Mouse (Mus musculus): ENCODE results near the gene Timm13.

The Timm13 gene

GRCm38 (mm10) chr10:80904004-80904693, 3.4 kb upstream of the Timm13 start:
- no peak for DNase-seq

GRCm38 (mm10) chr10:80903282-80903681, 2.5 kb upstream of the Timm13 start:
- DNase-seq: no peak

GRCm38 (mm10) chr10:80902273-80902940, 1.6 kb upstream of the Timm13 start:
- DNase-seq: no peak

GRCm38 (mm10) chr10:80901409-80902272, 872 bp upstream of the Timm13 start:
- no peak for DNase-seq

GRCm38 (mm10) chr10:80899591-80900317, 1.0 kb downstream of the Timm13 start:
- DNase-seq: no peak

- DNase-seq: no peak
These were observed 1.7 kb downstream of the Timm13 start for GRCm38 (mm10) chr10:80899074-80899473.

- DNase-seq: peak; percentile 33
These were observed 2.8 kb downstream of the Timm13 start for GRCm38 (mm10) chr10:80897861-80898510.

- DNase-seq: no peak
These were observed 3.9 kb downstream of the Timm13 start for GRCm38 (mm10) chr10:80896581-80897485.

GRCm38 (mm10) chr10:80895697-80896096, 5.1 kb downstream of the Timm13 start:
- DNase-seq: no peak

- DNase-seq: no peak
These were observed 5.7 kb downstream of the Timm13 start for GRCm38 (mm10) chr10:80895100-80895499.

GRCm38 (mm10) chr10:80887181-80887580, 13.6 kb downstream of the Timm13 start:
- no peak for DNase-seq

- peak; percentile 53 for DNase-seq
These were observed 19.5 kb downstream of the Timm13 start for GRCm38 (mm10) chr10:80881301-80881700.

- no peak for DNase-seq
These were observed 19.9 kb downstream of the Timm13 start for GRCm38 (mm10) chr10:80880901-80881300.

GRCm38 (mm10) chr10:80880131-80880641, 20.6 kb downstream of the Timm13 start:
- DNase-seq: peak; percentile 74

- DNase-seq: no peak
These were observed 24.2 kb downstream of the Timm13 start for GRCm38 (mm10) chr10:80876594-80876993.

- peak; percentile 55 for DNase-seq
These were observed 24.7 kb downstream of the Timm13 start for GRCm38 (mm10) chr10:80876028-80876427.

GRCm38 (mm10) chr10:80874035-80874434, 26.7 kb downstream of the Timm13 start:
- DNase-seq: no peak

- DNase-seq: no peak
These were observed 29.2 kb downstream of the Timm13 start, which contains the start of gene Tmprss9 for GRCm38 (mm10) chr10:80871581-80871980. TSS of gene Tmprss9 (plus strand) at chr10:80871848.

GRCm38 (mm10) chr10:80870993-80871392, 29.8 kb downstream of the Timm13 start:
- DNase-seq: no peak

GRCm38 (mm10) chr10:80864446-80864845, 36.3 kb downstream of the Timm13 start:
- no peak for DNase-seq

- DNase-seq: no peak
These were observed 38.5 kb downstream of the Timm13 start for GRCm38 (mm10) chr10:80862305-80862704.

Measured in embryo, embryonic 11 days (tissue).